Mouse (Mus musculus) testis, adult 2 months (tissue): ENCODE data around the gene Dop1a.

ENCODE experiments used
- CTCF ChIP-seq: fragments of 200-500 bp; IDR thresholded peaks from 2 replicates; pipeline ENCODE4 v1.5.1; 2012; ENCODE audit warnings: low read depth, mild to moderate bottlenecking, inconsistent platforms, low read length, moderate library complexity; ENCODE audit not compliant: control insufficient read depth, insufficient read depth, insufficient replicate concordance
- POLR2A ChIP-seq: fragments of 200-500 bp; IDR thresholded peaks from 2 replicates; pipeline ENCODE4 v1.6.1; 2012; ENCODE audit warnings: low read depth, mild to moderate bottlenecking, inconsistent platforms, low read length, moderate library complexity; ENCODE audit not compliant: control insufficient read depth

GRCm38 (mm10) chr9:86435510-86435909 lies 31.4 kb upstream of the Dop1a start:
- TF ChIP-seq CTCF (no peak), POLR2A (no peak)
